8 mouse cellular contexts compared by ENCODE assay signal in the genomic region with DNA sequence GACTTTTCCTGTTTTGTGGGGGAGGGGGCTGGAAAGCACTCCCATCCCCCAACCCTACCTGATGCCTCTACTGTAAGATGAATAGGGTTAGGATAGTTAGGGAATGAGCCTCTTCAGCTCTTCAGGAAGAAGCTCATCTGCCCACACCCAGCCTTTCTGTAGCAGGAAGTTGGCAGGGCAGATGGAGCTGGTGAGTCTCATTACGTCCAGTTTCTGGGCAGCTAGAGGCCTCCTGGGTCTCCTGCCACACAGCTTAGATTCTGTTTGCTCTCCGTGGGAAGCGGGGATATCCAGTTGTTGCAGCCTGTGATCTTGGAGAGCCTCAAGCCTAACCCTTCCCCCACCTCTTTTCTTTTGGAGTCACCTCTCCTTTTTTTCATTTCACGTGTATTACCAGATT. TPM values are rescaled to one million over a fixed set of nuclear protein-coding genes. Genes with fewer than 3 reads are reported as not detected.
DNase-seq lines count a peak whose midpoint lies in the region; ATAC-seq lines count a peak whose summit lies in the region.

No protein-coding gene starts in this region.

- H3K27me3 ChIP-seq in forebrain, embryonic 11.5 days (ENCODE audit: control insufficient read depth, insufficient read depth, low read length) = no peaks in the 10 kb centered on the region
- no peaks in the 10 kb centered on the region for H3K27me3 ChIP-seq in limb, embryonic 15.5 days
- H3K27me3 ChIP-seq in neural tube, embryonic 15.5 days (replicated peaks) = no peaks in the 10 kb centered on the region

- H3K4me3 ChIP-seq in forebrain, embryonic 11.5 days (ENCODE audit: low read depth, low read length) = peak overlapping the region; percentile 39; the same call in 1 of the 2 replicates
- peak overlapping the region; percentile 31 for H3K4me3 ChIP-seq in limb, embryonic 15.5 days
- peak overlapping the region; percentile 42 for H3K4me3 ChIP-seq in neural tube, embryonic 15.5 days (replicated peaks)

- H3K4me1 ChIP-seq in forebrain, embryonic 11.5 days (replicated peaks; ENCODE audit: control insufficient read depth, insufficient read depth, low read length) = peaks cover 22% of the 10 kb centered on the region
- peaks cover 40% of the 10 kb centered on the region for H3K4me1 ChIP-seq in limb, embryonic 15.5 days
- peaks cover 46% of the 10 kb centered on the region for H3K4me1 ChIP-seq in neural tube, embryonic 15.5 days

- DNase-seq in cerebellum, adult 8-10 months = peak; percentile 13
- DNase-seq in cerebellum, adult 9-10 months = no peak
- DNase-seq in 3T3-L1 (ENCODE audit: low read depth, low spot score) = peak; percentile 85
- DNase-seq in forebrain, embryonic 11.5 days (ENCODE audit: low spot score) = no peak
- DNase-seq in thymus, postnatal 36 days = no peak
- no peak for DNase-seq in cerebellum, adult 11 months

- peak overlapping the region; percentile 86 for H3K27ac ChIP-seq in forebrain, embryonic 11.5 days (ENCODE audit: low read depth, low read length)
- H3K27ac ChIP-seq in limb, embryonic 15.5 days = peak overlapping the region; percentile 97
- H3K27ac ChIP-seq in neural tube, embryonic 15.5 days (replicated peaks) = peak overlapping the region; percentile 84

- 2% methylated on average over 4 of the region's 4 CpGs for WGBS in forebrain, embryonic 11.5 days
- WGBS in limb, embryonic 15.5 days = 9% methylated on average over 4 of the region's 4 CpGs
- 17% methylated on average over 4 of the region's 4 CpGs for WGBS in neural tube, embryonic 15.5 days

- H3K36me3 ChIP-seq in forebrain, embryonic 11.5 days (ENCODE audit: control insufficient read depth, insufficient read depth, low read length) = peaks cover 5% of the 10 kb centered on the region
- H3K36me3 ChIP-seq in limb, embryonic 15.5 days = peaks cover 21% of the 10 kb centered on the region
- H3K36me3 ChIP-seq in neural tube, embryonic 15.5 days = peaks cover 16% of the 10 kb centered on the region

- H3K4me2 ChIP-seq in forebrain, embryonic 11.5 days (ENCODE audit: low read depth, low read length, severe bottlenecking) = peak overlapping the region; percentile 67
- H3K4me2 ChIP-seq in limb, embryonic 15.5 days = peak overlapping the region; percentile 46
- peak overlapping the region; percentile 64 for H3K4me2 ChIP-seq in neural tube, embryonic 15.5 days

- H3K9me3 ChIP-seq in forebrain, embryonic 11.5 days (ENCODE audit: control insufficient read depth, low read length) = no peaks in the 10 kb centered on the region
- no peaks in the 10 kb centered on the region for H3K9me3 ChIP-seq in limb, embryonic 15.5 days
- no peaks in the 10 kb centered on the region for H3K9me3 ChIP-seq in neural tube, embryonic 15.5 days (replicated peaks)

- no peak for ATAC-seq in forebrain, embryonic 11.5 days (replicated peaks; ENCODE audit: low FRiP score)
- ATAC-seq in limb, embryonic 15.5 days (ENCODE audit: insufficient number of reproducible peaks, low FRiP score, low TSS enrichment, low read depth) = no peak
- ATAC-seq in neural tube, embryonic 15.5 days (ENCODE audit: low FRiP score) = no peak

- peak overlapping the region; percentile 51; the same call in 1 of the 2 replicates for H3K9ac ChIP-seq in forebrain, embryonic 11.5 days (ENCODE audit: low read length)
- no peak overlapping the region for H3K9ac ChIP-seq in limb, embryonic 15.5 days
- H3K9ac ChIP-seq in neural tube, embryonic 15.5 days (replicated peaks) = peak overlapping the region; percentile 51; the same call in 1 of the 2 replicates

RNA-seq across cellular contexts. Expression of a gene that starts 3.8 kb away (rescaled TPM):
- polyA plus RNA-seq in forebrain, embryonic 11.5 days (2014; fragmentation: Nextera tagmentation; extraction: Ambion mirVana) = 325 and 329 TPM in 2 replicates
- polyA plus RNA-seq in limb, embryonic 15.5 days (2015; fragmentation: Nextera tagmentation; extraction: Ambion mirVana) = 223 and 241 TPM in 2 replicates
- polyA plus RNA-seq in neural tube, embryonic 15.5 days (2015; fragmentation: Nextera tagmentation; extraction: Ambion mirVana) = 137 and 160 TPM in 2 replicates

RNA-seq across cellular contexts. Expression of a gene that starts 9.4 kb away (rescaled TPM):
- polyA plus RNA-seq in forebrain, embryonic 11.5 days (2014; fragmentation: Nextera tagmentation; extraction: Ambion mirVana) = 69.4 and 74.5 TPM in 2 replicates
- 62.9 and 64.3 TPM in 2 replicates for polyA plus RNA-seq in limb, embryonic 15.5 days (2015; fragmentation: Nextera tagmentation; extraction: Ambion mirVana)
- 51.0 and 59.5 TPM in 2 replicates for polyA plus RNA-seq in neural tube, embryonic 15.5 days (2015; fragmentation: Nextera tagmentation; extraction: Ambion mirVana)

RNA-seq across cellular contexts. Expression of a gene that starts 20.2 kb away (rescaled TPM):
- 73.9 and 78.7 TPM in 2 replicates for polyA plus RNA-seq in forebrain, embryonic 11.5 days (2014; fragmentation: Nextera tagmentation; extraction: Ambion mirVana)
- 48.5 and 56.0 TPM in 2 replicates for polyA plus RNA-seq in limb, embryonic 15.5 days (2015; fragmentation: Nextera tagmentation; extraction: Ambion mirVana)
- 21.6 and 31.7 TPM in 2 replicates for polyA plus RNA-seq in neural tube, embryonic 15.5 days (2015; fragmentation: Nextera tagmentation; extraction: Ambion mirVana)

RNA-seq across cellular contexts. Expression of a gene that starts 20.6 kb away (rescaled TPM):
- 22.2 and 23.2 TPM in 2 replicates for polyA plus RNA-seq in forebrain, embryonic 11.5 days (2014; fragmentation: Nextera tagmentation; extraction: Ambion mirVana)
- polyA plus RNA-seq in limb, embryonic 15.5 days (2015; fragmentation: Nextera tagmentation; extraction: Ambion mirVana) = 18.4 and 18.5 TPM in 2 replicates
- 19.3 and 19.7 TPM in 2 replicates for polyA plus RNA-seq in neural tube, embryonic 15.5 days (2015; fragmentation: Nextera tagmentation; extraction: Ambion mirVana)

RNA-seq across cellular contexts. Expression of a gene that starts 24.5 kb away (rescaled TPM):
- polyA plus RNA-seq in forebrain, embryonic 11.5 days (2014; fragmentation: Nextera tagmentation; extraction: Ambion mirVana) = 19.6 and 22.3 TPM in 2 replicates
- 13.1 and 15.0 TPM in 2 replicates for polyA plus RNA-seq in limb, embryonic 15.5 days (2015; fragmentation: Nextera tagmentation; extraction: Ambion mirVana)
- polyA plus RNA-seq in neural tube, embryonic 15.5 days (2015; fragmentation: Nextera tagmentation; extraction: Ambion mirVana) = 16.2 and 17.5 TPM in 2 replicates

Comparison
In these comparisons a context has a peak if more than half of its experiments do, and no peak if none do; other contexts are left out.
1. DNase-seq: peak in cerebellum, adult 8-10 months (single experiment) and 3T3-L1 (single experiment); none in cerebellum, adult 9-10 months (single experiment), forebrain, embryonic 11.5 days (single experiment), thymus, postnatal 36 days (0 of 2) and cerebellum, adult 11 months (single experiment).
2. Peak in every context shown above with its lines, with median percentiles within 50 percentile points of each other: H3K27ac ChIP-seq, H3K4me2 ChIP-seq and H3K4me3 ChIP-seq.